Mouse (Mus musculus) hindbrain, postnatal 0 days (tissue): ENCODE results near the gene Spry2. TPM values are rescaled to one million over a fixed set of nuclear protein-coding genes. Genes with fewer than 3 reads are reported as not detected.
A peak's percentile ranks its signal among the peaks of the same experiment; 100 is the strongest.

Source experiments
- ATAC-seq: fragments of 200-750 bp; cut with Nextera tagmentation; 2 replicates; pipeline ENCODE4 v1.8.0; 2017; ENCODE audit warnings: mild to moderate bottlenecking, moderate TSS enrichment, moderate library complexity
- DNase-seq: peaks from one replicate; pipeline ENCODE4 v3.0.0-alpha.2; 2015; ENCODE audit warnings: low spot score
- H3K27ac ChIP-seq: fragments of 300-500 bp; sonication (generic); 2 replicates; pipeline ENCODE4 v1.5.1; 2014; ENCODE audit warnings: mild to moderate bottlenecking
- H3K27me3 ChIP-seq: fragments of 300-500 bp; sonication (generic); 2 replicates; pipeline ENCODE4 v1.6.1; 2014; ENCODE audit warnings: low read length, mixed read lengths; ENCODE audit not compliant: insufficient read depth
- H3K36me3 ChIP-seq: fragments of 300-500 bp; sonication (generic); 2 replicates; pipeline ENCODE4 v1.6.1; 2014; ENCODE audit warnings: low read length, mixed read lengths; ENCODE audit not compliant: insufficient read depth
- H3K4me1 ChIP-seq: fragments of 300-500 bp; sonication (generic); 2 replicates; pipeline ENCODE4 v1.6.1; 2014; ENCODE audit warnings: antibody characterized with exemption, low read length, mixed read lengths; ENCODE audit not compliant: insufficient read depth
- H3K4me2 ChIP-seq: fragments of 300-500 bp; sonication (generic); 2 replicates; pipeline ENCODE4 v1.6.1; 2014; ENCODE audit warnings: low read depth, mild to moderate bottlenecking, low read length, moderate library complexity, mixed read lengths
- H3K4me3 ChIP-seq: fragments of 300-500 bp; sonication (generic); 2 replicates; pipeline ENCODE4 v1.5.1; 2014; ENCODE audit warnings: low read length
- H3K9ac ChIP-seq: fragments of 300-500 bp; sonication (generic); replicated peaks from 2 replicates; pipeline ENCODE4 v1.6.1; 2014; ENCODE audit warnings: mild to moderate bottlenecking, low read length, moderate library complexity, mixed read lengths
- H3K9me3 ChIP-seq: fragments of 300-500 bp; sonication (generic); 2 replicates; pipeline ENCODE4 v1.6.1; 2016; ENCODE audit warnings: low read length, mixed read lengths
- CTCF ChIP-seq: IDR thresholded peaks from 2 replicates; pipeline ENCODE4 v1.5.1; 2016; ENCODE audit warnings: antibody characterized with exemption, control low read depth, low read depth
- WGBS: fragments of 180-500 bp; shearing (Covaris S2); extraction: QIAGEN DNeasy Blood & Tissue Kit; methylation state at CpG from one replicate; pipeline ENCODE4 v1.1.7; 2014; 5-methylcytosine and 5-hydroxymethylcytosine counted together
- polyA plus RNA-seq: library from polyadenylated mRNA; unstranded; fragments of >200 nt; fragmentation: Nextera tagmentation; extraction: Ambion mirVana; gene quantifications from 2 replicates; pipeline ENCODE4 v1.2.1, GENCODE M21; 2015
- total RNA-seq: library from RNA; depleted of rRNA; stranded (reverse); fragments of >200 nt; gene quantifications from 2 replicates; pipeline ENCODE4 v1.2.3, GENCODE M21; 2014; rRNA removed

Gene Spry2
- total and polyA plus RNA-seq, 2 experiments from 2014 or later, result 33.5 to 61.7 TPM

DNA sequence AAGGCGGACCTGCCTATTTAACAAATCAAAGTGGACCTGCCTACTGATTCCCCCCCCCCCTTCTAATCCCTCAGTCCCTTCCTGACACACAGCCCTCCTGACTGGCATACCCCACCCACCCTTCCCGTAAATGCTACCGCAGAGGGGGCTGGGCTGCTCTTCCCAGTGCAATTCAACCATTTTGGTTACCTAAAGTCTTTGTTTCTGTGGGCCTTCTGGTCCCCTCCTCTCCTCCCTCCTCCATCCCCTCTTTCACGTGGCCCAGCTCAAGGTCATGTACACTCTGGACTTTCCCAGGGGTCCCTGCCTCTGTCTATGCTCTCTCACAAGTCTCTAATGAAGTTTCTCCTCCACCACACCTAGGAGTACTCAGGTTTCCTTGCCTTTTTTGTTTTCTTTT is 37.3 kb downstream of the Spry2 start:
- WGBS, result 33% methylated on average over 4 of the region's 4 CpGs
- no peaks in the 10 kb centered on the region for H3K9me3 ChIP-seq
- DNase-seq, result no peak

DNA sequence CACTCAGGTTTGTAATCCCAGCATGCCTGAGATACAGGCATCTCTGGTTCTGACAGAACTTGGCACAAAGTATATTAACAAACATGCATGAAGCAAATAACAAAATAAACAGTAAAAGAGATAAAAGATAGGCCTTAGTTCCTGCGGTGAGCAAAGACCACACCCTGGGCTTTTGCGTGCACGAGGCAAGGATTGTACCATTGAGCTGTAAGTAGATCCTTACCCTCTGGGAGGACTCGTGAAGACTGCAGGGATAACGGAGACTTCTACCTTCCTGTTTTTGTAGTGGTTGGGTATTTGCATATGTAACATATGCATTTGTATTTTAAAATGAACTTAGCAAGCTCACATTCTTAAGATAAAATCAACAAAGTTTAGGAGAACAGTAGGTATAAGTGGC is 37.7 kb downstream of the Spry2 start:
- no peaks in the 10 kb centered on the region for H3K27me3 ChIP-seq
- no peak for TF ChIP-seq CTCF
- H3K27ac ChIP-seq, result no peak overlapping the region
- WGBS, result 30% methylated on average over 5 of the region's 5 CpGs
- no peaks in the 10 kb centered on the region for H3K4me1 ChIP-seq
- H3K9me3 ChIP-seq, result no peaks in the 10 kb centered on the region
- no peak for DNase-seq
- ATAC-seq, result no peak
- H3K36me3 ChIP-seq, result no peaks in the 10 kb centered on the region
- no peak overlapping the region for H3K9ac ChIP-seq
- no peak overlapping the region for H3K4me2 ChIP-seq
- H3K4me3 ChIP-seq, result no peak overlapping the region

More for the DNA sequence above, 37.3 kb downstream of the Spry2 start:
- H3K36me3 ChIP-seq, result no peaks in the 10 kb centered on the region
- no peak for TF ChIP-seq CTCF
- H3K4me3 ChIP-seq, result no peak overlapping the region
- no peak overlapping the region for H3K9ac ChIP-seq
- ATAC-seq, result no peak
- no peaks in the 10 kb centered on the region for H3K27me3 ChIP-seq
- H3K27ac ChIP-seq, result no peak overlapping the region
- H3K4me2 ChIP-seq, result no peak overlapping the region
- H3K4me1 ChIP-seq, result no peaks in the 10 kb centered on the region

DNA sequence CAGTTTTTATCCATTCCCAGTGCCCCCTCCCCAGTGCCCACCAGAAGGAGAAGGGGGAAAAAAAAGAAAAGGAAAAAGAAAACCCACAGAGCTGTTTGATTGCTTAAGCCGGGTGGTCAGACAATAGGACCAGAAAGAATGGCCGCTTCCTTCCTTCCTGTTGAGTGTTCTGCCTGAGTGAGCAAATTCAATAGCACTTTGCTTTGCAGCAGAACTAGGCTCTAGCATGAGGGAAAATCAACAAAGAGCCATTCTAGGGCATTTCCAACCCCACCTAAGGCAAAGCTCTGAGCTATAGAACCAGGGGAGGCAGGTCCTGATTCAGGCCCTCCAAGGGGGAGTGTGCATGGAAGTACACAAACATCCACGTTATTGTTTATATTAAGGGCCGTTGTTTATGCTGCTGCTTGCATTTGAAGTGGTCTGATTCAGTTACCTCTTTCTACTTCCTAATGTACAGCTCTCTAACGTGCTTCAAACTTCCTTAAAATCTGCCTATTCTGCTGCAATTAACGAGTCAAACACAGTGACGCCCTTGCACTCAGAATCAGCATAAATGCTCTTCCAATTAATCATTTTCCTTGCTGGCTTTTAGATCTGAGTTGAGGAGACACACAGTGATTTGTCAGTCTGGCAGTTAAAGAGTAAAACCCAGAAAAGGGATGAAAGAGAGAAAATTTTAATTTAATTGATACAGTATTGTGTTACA is 45.1 kb downstream of the Spry2 start:
- H3K4me1 ChIP-seq, result no peaks in the 10 kb centered on the region
- no peak overlapping the region for H3K4me3 ChIP-seq
- no peaks in the 10 kb centered on the region for H3K36me3 ChIP-seq
- peak overlapping the region; percentile 22; the same call in 1 of the 2 replicates for H3K27ac ChIP-seq
- ATAC-seq (peak; percentile 64), DNase-seq (peak; percentile 32)
- no peak overlapping the region for H3K9ac ChIP-seq
- no peaks in the 10 kb centered on the region for H3K27me3 ChIP-seq
- no peak for TF ChIP-seq CTCF
- H3K9me3 ChIP-seq, result no peaks in the 10 kb centered on the region
- 10% methylated on average over 7 of the region's 7 CpGs for WGBS
- H3K4me2 ChIP-seq, result no peak overlapping the region

Other genes starting within 250 kb of the Spry2 start
- gene Trim52, start 209.4 kb upstream of the Spry2 start, total RNA-seq, result not detected in 2 replicates
- gene Trim52, start 209.4 kb upstream of the Spry2 start, polyA plus RNA-seq, result not detected in 2 replicates